Mouse (Mus musculus): Measurements from ENCODE around the gene Marveld3.

Marveld3 gene

DNA sequence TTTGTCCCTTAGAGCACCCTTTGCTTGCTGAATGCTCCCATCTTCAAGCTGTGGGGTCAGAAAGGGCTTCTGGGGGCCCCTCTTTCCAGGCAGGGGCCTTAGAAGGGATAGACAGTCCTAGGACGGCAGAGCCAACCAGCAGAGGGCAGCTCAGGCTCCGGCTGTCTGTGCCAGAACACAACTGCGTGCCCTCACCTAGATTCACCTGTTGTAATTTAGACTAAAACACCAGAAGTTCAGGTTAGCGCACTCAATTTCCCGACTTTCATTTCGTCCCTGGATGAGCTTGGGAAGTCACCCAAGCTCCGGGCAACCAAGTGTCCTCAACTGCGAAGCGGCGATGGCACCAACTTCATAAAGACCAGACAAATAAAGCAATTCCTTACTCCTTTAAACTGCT, 6.8 kb upstream of the Marveld3 start:
- no peak for DNase-seq (ENCODE audit: extremely low read depth, low read depth, low spot score)

DNA sequence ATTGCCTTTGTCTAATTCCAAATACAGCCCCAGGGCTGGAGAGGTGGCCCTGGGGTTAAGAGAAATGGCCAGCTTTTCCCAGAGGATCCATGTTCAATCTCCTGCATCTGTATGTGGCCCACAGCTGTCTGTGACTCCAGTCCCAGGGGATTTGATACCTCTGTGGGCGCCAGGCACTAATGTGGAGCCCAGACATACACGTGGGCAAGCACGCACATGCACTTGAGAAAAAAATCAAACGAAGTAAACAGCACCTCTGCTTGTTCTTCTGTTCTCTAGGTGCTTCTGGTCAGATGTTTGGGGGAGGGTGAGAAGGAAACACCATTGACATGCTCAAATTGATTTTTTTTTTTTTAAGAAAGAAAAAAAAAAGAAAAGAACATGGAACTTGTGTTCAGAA, 2.1 kb upstream of the Marveld3 start:
- no peak for DNase-seq (ENCODE audit: extremely low read depth, low read depth, low spot score)

DNA sequence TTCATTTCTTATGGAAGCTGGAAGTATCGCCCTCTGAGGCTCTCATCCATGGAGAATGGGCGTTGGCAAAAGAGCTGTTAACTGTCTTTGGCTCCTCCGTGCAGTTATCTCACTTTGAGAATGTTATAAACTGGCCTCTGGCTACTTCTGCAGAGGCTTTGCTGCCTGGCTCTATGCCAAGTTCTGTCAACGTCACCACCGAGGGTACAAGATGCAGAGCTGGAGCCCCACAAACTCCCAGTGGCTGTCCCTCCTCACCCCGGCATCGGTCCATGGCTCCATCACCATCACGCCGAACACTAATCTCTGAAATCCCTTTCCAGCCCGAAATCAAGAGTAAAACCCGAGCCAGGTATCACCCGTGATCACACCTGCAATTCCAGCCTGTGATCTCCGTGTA, 1.4 kb upstream of the Marveld3 start:
- no peak for DNase-seq (ENCODE audit: extremely low read depth, low read depth, low spot score)

DNA sequence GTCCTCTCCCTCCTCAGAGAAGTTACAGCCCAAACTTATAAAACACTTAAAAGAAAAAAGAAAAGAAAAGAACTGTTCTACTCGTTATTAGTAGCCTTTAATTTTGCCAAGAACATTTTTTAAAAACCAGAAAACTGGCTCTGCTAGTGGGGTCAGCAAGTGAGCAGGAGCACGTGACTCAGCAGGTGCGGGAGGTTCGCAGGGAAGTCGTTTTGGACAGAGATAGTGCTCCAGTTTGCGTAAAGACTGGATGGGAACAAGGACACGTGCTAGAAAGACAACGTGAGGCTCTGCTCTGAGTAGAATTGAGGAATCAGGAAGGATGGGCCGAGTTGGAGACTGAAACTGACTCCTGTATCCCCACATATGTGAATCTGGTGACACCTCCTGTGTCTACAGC, 893 bp upstream of the Marveld3 start:
- DNase-seq (ENCODE audit: extremely low read depth, low read depth, low spot score), result no peak

DNA sequence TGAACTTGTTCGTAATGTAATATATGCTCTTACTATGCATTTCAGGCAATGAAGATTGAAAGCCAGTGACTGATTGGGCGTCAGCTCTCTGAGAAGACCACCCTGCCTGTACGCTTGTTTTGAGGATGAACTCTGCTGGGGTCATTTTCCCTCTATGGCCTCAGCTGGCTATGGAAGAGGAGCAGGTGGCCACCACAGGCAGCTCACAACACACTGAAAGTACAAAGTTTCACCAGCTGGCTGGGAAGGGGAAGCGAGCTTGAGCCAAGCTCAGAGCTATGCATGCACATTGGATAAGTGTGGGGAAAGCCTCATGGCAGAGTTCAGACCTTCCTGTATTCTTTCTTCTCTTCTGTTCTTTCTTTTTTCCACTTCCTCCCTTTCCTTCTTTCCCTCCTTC, 2.9 kb downstream of the Marveld3 start:
- DNase-seq (ENCODE audit: extremely low read depth, low read depth, low spot score), result no peak

DNA sequence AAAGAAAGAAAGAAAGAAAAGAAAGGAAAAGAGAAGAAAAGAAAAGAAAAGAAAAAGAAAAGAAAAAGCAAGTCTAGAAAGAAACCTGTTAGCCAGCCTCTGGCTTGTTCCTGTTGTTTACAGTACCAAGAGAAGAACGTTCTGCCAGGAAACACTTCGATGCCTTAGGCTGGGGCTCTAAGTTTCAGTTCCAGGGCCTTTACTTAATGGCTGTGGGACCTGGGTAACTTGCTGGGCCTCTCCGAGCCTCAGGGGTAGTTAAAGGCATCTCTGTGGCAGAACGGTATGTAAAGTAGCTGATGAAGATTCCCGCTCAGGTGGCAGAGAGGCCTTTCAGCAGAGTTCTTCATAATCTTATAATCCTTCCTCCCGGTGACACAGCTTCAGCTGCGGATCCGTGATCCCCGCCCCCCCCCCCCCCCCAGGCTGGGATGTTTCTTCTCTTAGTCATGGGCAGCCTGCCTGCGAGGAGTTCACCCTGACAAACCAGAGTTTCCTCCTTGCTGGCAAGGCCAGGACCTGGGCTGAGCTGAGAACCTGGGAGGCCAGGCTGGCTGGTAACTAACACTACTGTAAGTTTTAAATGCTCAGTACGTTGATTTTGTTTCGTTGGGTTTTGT, 3.9 kb downstream of the Marveld3 start:
- peak; percentile 67 for DNase-seq (ENCODE audit: extremely low read depth, low read depth, low spot score)

DNA sequence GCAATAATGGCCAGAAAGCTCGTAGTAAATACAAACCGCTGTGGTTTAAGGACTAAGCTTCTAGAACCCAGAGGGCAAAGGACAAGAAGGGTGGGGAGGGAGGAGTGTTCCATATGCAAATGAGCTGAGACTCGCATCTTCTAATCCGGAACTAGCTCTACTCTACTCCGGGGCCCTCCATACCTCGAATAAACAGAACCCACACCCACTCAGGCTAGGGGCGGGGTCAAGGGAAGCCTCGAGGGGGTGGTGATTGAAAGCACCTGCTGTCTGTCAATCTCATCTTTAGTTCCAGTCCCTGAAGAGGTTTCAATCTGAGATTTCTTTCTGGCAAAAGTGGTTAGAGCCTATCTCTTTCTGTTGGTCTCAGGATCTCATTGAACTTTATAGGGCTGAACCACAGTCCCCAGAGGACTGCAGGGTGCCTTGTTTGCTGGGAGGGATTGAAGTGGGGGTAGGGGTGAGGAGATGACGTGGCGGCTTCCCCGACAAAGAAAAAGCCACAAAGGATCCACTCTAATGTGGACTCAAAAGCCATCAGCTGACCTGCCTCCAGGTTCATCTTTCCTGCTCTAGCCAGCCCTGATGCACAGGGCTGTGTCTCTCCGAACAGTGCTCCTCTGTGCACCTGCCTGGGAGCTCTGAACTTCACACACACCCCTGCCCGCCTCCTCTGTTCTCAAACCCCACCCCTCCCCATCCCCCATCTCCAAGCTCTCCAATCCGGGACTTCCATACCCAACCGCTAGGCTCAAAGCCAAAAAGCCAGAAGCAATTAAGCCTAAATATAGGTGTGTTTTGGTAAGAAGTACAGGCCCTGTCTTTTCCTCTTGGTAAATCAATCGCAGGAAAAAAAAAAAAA, 4.6 kb downstream of the Marveld3 start:
- peak; percentile 40 for DNase-seq (ENCODE audit: extremely low read depth, low read depth, low spot score)

DNA sequence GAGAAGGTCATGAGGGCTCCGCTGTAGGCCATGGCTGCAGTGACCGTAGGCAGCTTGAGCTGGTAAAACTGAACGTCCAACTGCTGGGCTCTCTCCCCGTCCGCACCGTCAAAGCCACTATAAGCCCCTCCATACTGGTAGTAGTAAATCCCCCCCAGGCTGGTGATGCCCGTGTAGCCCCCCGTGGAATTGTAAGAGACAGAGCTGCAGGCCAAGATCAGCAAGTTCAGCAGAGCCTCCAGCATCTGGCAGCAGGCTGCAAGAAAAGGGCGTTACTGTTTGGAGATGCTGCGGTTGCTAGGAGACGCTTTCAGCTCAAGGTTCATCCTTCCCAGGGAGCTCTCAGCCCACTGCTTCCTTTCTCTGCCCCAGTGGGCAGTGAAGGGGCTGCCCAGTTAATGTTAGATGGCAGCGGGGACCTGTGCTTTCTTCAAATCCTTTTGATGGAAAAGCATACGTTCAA, 7.5 kb downstream of the Marveld3 start:
- no peak for DNase-seq (ENCODE audit: extremely low read depth, low read depth, low spot score)

DNA sequence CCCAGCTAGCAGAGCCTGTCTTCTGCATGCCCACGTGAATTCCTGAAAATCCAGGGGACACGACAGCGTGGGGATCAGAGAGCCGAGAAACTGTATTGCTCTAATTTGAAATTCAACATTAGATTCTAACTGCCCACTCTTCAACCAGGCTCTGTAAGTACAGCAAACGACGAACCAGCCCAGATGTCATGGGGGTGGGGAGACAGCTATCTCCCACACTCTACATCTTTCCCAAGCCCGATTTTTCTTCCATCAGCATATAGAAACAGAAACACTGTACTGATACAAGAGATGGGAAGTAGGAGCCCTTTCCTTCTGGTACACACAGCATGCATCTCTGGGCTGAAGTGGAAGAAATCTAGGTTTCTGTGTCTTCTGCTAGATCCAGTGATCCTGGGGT, 9.8 kb downstream of the Marveld3 start:
- DNase-seq (ENCODE audit: extremely low read depth, low read depth, low spot score), result no peak

DNA sequence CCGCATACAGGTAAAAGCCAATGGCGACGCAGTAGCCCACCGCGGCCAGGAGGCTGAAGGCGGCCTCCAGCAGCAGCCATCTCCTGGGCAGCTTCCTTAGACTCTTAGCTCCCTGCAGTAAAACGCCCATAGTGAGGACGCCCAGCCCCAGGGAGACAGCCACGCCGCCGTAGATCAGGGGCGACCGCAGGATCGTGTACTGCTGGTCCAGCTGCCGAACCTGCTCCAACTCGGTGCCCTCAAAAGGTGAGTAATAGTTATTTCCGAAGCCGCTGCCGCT, 13.8 kb downstream of the Marveld3 start:
- DNase-seq (ENCODE audit: extremely low read depth, low read depth, low spot score), result no peak

DNA sequence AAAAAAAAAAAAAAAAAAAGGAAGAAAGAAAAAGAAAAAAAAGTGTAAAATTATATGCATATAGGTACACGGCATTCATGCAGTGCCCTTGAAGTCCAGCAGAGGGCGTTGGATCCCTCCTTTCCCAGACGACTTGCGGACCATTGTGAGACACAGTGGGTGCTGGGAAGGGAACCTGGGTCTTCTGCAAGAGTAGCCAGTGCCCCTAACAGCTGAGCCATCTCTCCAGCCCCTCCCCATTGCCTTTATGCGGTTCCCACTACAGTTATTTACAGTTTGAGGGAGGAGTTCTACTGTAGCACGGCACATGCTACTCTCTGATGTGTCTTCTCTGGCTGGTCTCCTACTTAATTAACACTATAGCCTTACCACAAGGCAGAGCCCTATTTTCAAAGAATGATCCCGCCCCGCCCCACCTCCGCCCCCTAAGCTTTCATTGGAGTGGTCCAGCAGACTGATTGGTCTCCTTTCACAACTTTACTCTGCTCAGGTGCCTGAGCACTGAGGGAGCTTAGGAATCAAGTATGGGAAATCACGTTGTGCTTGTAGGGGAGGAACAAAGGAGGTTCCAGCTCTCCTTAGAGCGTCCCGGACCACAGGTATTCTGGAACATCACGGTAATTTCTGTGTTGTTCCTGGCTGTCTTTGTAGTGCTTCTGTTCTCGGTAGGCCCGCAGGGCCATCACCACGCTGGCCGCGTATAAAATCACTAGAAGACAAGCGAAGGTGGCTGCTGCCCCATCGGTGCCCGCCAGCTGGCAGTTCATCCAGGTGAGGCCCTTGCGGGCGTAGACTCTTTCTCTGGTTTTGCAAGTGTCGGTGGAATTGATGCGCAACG, 14.3 kb downstream of the Marveld3 start:
- DNase-seq (ENCODE audit: extremely low read depth, low read depth, low spot score), result peak; percentile 19

DNA sequence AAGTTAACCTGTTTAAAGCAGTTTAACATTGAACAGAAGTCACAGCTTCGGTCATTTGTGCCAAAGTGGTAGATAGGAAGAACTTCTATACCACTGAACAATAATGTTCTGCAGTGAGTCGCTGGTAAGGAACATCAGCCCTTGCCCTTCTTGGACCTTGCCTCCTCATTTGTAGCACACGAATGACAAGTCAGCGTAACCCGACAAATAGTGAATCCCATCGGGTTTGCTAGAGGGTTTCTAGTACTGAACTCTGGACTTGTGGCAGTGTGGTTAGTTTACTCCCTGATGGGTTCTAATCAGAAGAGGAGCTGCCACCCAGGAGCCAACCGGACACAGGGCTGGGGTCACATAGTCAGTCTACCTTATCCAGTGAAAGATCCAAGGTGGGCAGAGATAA, 15.7 kb downstream of the Marveld3 start:
- DNase-seq (ENCODE audit: extremely low read depth, low read depth, low spot score), result no peak

DNA sequence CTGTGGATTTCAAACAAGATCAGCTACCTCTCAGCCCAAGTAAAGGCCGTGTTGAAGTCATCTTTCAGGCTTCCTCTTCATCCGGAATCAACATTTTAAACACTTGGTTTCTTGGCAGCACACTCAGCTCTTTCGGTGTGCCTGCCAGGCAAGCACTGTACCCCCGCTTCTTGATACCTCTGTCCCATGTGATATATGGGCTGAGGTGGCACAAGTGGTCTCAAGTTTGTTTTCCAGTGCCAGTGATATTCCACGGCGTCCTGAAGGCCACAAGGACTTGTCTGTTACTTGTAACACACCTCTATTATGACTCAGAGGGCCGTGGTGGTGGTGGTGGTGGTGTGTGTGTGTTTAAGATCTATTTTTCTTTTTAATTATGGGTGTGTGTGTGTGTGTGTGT, 16.3 kb downstream of the Marveld3 start:
- DNase-seq (ENCODE audit: extremely low read depth, low read depth, low spot score), result no peak

DNA sequence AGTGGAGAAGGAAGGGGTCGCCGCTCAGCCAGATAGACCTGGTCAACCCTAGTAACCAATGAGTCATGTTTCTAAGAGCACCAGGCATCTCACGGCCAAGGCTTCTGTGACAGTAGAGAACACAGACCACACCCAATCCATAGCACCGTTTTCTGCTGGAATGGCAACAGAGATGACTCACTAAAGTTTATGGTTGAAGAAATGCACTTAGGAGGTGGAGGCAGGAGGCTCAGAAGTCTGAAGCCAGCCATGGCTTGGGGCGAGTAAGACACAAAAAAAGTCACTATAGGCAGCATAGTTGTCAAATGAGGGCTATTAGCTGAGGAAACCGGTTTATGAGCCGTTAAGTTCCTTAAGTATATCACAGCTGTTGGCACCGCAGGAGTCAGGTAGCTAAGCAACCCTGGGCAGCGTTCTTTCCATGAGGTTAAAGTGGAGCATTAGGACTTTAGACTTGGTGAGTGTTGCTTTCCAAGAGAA, 16.8 kb downstream of the Marveld3 start:
- no peak for DNase-seq (ENCODE audit: extremely low read depth, low read depth, low spot score)

DNA sequence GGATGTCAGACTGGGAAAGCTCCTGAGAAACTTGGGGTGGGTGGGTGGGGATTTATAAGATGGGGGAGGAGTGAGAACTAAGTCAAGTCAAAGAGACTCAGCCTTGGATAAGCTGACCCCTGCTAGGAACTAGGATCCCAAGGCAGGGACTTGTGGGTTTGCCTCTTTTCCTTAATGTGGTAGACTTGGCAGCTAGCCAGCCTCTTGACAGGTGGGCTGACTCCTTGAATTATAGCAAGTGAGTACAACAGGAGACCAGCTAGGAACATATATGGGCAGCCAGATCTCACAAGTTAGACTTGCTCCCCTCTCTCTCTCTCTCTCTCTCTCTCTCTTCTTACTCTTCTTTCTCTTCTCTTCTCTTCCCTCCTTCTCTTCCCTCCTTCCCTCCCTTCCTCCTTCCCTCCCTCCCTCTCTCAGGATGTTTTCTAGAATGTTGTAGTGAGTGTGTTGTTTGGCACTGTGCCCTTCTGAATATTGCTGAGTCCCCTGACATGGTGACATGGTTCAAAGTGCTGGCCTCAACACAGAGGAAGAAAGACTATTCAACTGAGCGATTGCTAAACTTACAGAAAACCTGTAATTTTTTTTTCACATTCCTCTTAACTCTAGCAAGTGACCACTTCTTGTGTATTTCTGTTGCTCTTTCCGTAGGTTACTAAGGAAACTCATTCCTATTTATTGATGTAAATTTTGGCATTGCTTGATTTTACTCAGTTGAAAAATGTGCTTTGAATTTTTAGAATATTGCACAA, 20.2 kb downstream of the Marveld3 start:
- no peak for DNase-seq (ENCODE audit: extremely low read depth, low read depth, low spot score)

DNA sequence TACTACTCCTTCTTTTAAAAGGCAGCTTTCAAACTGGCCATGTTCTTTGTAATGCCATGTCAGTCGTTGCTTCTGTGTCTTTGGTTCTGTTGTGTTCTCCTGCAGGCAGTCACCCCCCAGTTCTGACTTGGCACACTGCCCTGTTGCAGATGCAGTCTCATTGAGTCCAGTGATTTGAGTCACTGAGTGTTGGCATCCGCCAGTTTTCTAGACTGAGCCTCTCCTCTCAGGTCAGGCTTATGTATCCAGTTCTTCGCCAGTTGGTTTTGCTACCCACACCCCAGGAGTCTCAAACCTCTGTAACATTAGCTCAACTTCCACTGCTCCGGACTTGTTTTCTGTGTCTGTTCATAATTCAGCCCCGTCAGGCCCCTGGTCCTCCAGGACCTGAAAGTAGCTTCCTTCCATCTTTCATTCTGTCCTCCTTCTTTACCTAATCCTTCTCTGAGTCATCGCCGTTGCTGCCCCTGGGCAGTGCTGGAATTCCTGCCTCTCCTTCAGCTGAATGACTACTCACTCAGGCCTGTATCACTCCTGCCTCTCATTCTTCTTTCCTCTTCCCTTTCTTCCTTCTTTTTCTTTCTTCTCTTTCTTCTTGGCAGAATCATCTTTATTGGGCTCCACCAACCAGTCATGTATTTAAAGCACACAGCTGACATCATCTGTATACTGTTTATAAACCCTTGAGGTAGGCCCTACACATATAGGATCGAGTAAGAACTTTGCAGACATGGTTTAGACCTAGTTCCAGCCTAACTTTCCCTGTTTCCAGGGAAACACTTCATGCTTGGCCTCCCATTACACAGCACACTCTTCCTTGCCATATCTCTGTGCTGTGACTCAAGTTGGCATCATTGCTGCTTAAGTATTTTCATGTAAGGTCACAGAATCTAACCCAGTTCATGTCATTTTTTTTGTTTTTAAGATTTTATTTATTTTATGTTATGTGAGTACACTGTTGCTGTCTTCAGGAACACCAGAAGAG, 41.3 kb downstream of the Marveld3 start:
- no peak for DNase-seq (ENCODE audit: extremely low read depth, low read depth, low spot score)

DNA sequence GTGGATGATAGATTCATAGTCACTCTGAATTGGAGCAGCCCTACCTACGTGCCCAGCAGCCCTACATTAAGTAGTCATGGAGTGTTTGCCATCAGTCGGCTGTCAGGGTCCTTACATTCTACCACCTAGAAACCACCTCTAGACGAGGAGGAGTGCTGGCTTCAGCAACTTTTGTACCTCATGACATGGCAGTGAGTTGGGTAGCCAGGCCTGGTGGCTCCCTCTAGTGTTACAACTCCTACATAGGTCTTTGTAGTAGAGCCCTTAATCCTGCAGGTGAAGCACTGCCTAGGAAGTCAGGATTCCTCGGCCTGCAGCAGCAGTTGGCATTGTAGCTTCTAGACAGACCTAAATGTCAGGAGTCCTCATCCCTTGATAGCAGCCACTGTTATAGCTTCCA, 44.7 kb downstream of the Marveld3 start:
- DNase-seq (ENCODE audit: extremely low read depth, low read depth, low spot score), result no peak

DNA sequence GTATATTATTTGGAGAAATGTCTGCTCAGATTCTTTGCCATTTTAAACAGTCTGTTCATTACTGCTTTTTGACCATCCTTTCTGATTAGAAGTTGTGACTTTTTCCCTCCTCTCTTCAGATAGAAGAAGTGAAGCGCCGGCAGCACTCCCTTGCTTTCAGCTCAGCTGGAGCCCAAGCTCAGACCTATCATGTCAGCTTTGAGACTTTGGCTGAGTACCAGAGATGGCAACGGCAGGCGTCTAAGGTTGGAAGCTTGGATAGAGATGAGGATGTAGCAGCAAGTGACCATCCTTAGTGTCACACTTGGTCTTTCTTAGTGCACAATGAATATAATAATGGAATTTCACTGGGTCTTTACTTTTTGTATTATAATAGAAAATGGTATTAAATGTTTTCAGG, 54.6 kb downstream of the Marveld3 start:
- no peak for DNase-seq (ENCODE audit: extremely low read depth, low read depth, low spot score)

DNA sequence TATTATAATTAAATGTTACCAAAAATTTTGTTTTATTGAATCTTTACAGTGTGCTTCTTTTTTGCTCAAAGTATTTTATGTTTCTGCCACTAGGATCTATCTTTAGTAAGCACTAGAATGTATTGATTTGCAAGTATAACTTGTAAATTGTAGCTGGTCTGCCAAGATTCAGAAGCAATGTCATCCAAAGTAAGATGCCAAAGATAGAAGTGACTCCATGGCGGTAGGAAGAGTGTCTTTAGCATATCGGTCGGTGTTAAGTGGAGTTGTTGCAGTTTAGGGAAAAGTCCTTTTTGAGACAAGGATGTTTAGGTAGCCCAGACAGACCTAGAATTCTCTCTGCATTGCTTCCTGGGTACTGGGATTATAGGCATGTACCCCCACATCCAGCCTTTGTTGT, 55.1 kb downstream of the Marveld3 start:
- no peak for DNase-seq (ENCODE audit: extremely low read depth, low read depth, low spot score)
